Mouse (Mus musculus) stomach, postnatal 0 days (tissue): ENCODE data around the gene Btf3l4.
A peak's percentile ranks its signal among the peaks of the same experiment; 100 is the strongest.

Experiments used
- CTCF ChIP-seq: IDR thresholded peaks from 2 replicates; pipeline ENCODE4 v1.5.1; 2016; ENCODE audit warnings: antibody characterized with exemption, low read depth, mild to moderate bottlenecking, moderate library complexity
- EP300 ChIP-seq: optimal IDR thresholded peaks from 2 replicates; pipeline ENCODE3; 2016; ENCODE audit warnings: antibody characterized with exemption

DNA sequence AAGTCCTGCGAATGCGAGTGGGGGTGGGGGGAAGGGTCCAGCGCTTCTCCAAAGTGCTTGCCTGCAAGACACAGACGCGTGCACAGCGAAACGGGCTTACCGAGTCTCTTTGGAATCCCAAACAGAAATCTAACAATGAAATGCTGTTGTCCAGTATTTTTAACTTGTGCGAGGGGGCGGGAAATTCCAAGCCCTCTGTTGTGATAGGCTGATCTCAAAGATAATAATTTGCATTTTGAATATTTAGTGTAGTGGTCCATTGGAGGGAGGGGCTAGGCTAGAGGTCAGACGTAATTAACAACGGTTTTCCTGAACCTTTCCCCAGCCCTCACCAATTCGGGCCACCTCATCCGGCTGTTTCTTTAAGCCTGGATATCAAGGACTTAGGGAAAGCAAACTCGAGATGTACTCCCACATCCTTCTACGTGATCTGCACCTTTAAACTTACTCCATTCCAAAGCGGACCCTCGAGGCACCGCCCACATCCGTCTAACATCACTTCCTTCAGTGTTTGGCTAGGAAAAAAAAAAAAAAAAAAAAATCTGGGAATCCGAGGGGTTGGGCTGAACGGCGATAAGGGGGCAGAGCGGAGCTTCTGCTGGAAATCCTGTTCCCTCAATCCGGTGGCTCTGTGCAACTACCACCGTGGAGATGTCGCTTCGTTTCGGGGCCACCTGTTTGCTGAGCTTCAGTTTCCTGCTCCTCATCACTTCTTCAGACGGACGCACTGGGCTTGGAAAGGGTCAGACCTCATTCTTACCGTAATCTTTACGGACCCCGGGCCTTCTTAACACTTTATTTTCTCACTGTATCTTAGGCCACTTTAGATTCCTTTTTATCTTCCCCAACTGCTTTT, 929 bp upstream of the Btf3l4 start, which contains the start of gene Txndc12:
- TF ChIP-seq CTCF (peak; percentile 24; the same call in 1 of the 2 replicates), EP300 (no peak)
